Mouse (Mus musculus): ENCODE results near the gene Ptprg. TPM values are rescaled to one million over a fixed set of nuclear protein-coding genes. Genes with fewer than 3 reads are reported as not detected.

Ptprg gene
- polyA plus RNA-seq, 1 experiment, result 12.1 TPM

DNA sequence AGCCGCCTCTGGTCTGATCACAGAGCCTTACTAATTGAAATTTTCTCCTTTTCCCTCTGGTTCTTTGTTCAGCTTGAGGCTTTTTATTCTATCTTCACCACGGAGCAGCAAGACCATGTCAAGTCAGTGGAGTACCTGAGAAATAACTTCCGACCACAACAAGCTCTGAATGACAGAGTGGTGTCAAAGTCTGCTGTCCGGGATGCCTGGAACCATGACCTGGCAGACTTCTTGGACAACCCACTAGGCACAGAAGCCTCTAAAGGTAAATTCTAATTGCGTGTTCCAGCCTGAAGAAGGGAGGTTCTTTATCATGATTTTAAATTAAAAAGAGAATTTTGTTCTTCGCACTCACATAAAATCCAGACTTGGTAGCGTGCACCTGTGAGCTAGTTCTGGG is 568.6 kb downstream of the Ptprg start:
- H3K4me1 ChIP-seq (ENCODE audit: control insufficient read depth, insufficient read depth, low read length), result no peaks in the 10 kb centered on the region
- H3K27me3 ChIP-seq (ENCODE audit: control insufficient read depth, insufficient read depth, low read length), result no peaks in the 10 kb centered on the region
- no peak for TF ChIP-seq CTCF (IDR thresholded peaks at IDR 0.05; ENCODE audit: control insufficient read depth, insufficient read depth, insufficient replicate concordance, low read depth, low read length)
- TF ChIP-seq POLR2A (IDR thresholded peaks at IDR 0.05; ENCODE audit: control insufficient read depth, low read depth, low read length), result no peak
- no peaks in the 10 kb centered on the region for H3K36me3 ChIP-seq (ENCODE audit: control insufficient read depth, insufficient read depth, low read length)
- H3K4me3 ChIP-seq (ENCODE audit: control insufficient read depth, low read depth, low read length), result no peak overlapping the region
- H3K27ac ChIP-seq (ENCODE audit: control insufficient read depth, insufficient read depth, low read depth, low read length), result no peak overlapping the region

DNA sequence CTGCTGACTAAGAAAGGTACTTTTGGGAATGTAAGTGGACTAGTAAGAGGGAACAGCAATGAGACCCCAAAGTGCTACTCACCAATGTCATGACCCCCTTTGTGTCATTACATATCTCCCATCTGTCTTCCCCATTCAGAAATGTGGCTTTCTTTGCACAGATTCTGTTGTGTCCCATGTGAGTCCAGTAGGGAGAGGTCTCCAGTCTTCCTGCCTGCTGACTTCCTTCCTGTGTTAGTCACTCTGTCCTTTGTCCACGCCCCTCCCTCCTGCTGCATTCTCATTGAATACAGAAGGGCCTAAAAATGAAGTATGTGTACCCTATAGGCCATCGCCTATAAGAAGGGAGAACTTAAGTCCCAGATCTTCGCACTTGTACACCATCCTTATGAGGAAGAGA is 571.4 kb downstream of the Ptprg start:
- no peak for TF ChIP-seq POLR2A (IDR thresholded peaks at IDR 0.05; ENCODE audit: control insufficient read depth, low read depth, low read length)
- Histone ChIP-seq H3K4me3 (ENCODE audit: control insufficient read depth, low read depth, low read length) (no peak overlapping the region), H3K36me3 (ENCODE audit: control insufficient read depth, insufficient read depth, low read length) (no peaks in the 10 kb centered on the region), H3K27ac (ENCODE audit: control insufficient read depth, insufficient read depth, low read depth, low read length) (no peak overlapping the region), H3K27me3 (ENCODE audit: control insufficient read depth, insufficient read depth, low read length) (no peaks in the 10 kb centered on the region), H3K4me1 (ENCODE audit: control insufficient read depth, insufficient read depth, low read length) (no peaks in the 10 kb centered on the region)

DNA sequence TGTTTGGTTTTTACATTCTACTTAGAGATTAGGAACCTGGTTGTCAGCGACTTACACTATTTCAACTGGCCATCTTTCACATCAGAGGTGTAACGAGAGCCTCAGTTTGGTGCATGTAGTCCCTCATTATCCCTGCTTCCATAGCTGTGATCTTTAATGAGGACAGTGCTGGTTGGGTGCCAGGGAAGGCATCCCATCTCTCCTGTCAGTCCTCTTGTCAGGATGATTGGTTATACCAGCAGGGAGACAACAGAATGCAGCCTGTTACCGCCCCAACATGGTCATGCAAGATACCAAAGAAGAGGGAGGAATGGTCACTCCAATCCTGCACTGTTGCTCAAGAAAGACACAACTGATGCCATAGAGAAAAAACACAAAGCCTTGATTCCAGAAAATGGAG is 574.6 kb downstream of the Ptprg start:
- TF ChIP-seq CTCF (IDR thresholded peaks at IDR 0.05; ENCODE audit: control insufficient read depth, insufficient read depth, insufficient replicate concordance, low read depth, low read length) (no peak), POLR2A (IDR thresholded peaks at IDR 0.05; ENCODE audit: control insufficient read depth, low read depth, low read length) (no peak)
- Histone ChIP-seq H3K27ac (ENCODE audit: control insufficient read depth, insufficient read depth, low read depth, low read length) (no peak overlapping the region), H3K4me1 (ENCODE audit: control insufficient read depth, insufficient read depth, low read length) (no peaks in the 10 kb centered on the region), H3K27me3 (ENCODE audit: control insufficient read depth, insufficient read depth, low read length) (no peaks in the 10 kb centered on the region), H3K4me3 (ENCODE audit: control insufficient read depth, low read depth, low read length) (no peak overlapping the region), H3K36me3 (ENCODE audit: control insufficient read depth, insufficient read depth, low read length) (no peaks in the 10 kb centered on the region)

DNA sequence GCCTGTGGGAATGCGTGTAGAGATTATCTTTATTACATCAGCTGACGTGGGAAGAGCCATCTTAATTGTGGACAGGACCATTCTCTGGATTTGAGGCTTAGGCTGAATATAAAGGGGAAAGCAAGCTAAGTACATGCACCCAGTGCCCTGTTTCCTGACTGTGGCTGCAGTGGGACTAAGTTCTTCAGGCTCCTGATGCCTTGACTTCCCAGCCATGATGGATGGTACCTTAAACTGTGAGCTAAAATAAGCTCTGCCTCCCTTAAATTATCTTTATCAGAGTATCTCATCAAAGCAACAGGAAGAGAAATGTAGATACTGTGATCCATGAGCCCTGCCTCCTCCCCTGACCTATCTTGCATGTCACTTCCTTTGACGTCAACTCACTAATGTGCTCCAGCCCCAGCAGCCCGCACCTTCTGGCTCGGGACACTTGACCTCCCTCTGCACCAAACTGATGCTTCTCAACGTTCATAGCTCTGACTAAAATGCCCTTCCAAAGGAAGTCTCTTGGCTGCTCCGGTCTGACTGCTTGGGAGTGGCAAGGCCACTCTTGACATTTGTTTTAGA is 578.8 kb downstream of the Ptprg start:
- TF ChIP-seq CTCF (IDR thresholded peaks at IDR 0.05; ENCODE audit: control insufficient read depth, insufficient read depth, insufficient replicate concordance, low read depth, low read length), result no peak
- no peak for TF ChIP-seq POLR2A (IDR thresholded peaks at IDR 0.05; ENCODE audit: control insufficient read depth, low read depth, low read length)

DNA sequence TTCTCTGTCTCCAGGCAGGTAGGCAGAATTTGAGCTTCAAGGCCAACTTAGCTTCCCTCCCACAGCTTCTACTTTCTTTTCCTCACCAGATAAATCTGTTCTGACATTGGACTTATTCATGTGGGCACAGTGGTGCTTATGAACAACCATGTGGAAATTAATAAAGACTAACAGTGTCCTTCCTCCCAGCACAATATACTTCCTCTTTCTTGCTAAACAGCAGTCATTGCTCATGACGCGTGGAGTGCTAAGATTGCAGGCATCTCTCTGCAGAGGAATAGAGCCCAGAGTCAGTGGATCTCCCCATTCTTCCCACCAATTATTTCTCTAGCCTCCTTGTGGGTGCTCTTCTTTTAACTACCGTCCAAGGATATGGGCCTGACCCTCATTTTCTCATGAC is 579.8 kb downstream of the Ptprg start:
- Histone ChIP-seq H3K36me3 (ENCODE audit: control insufficient read depth, insufficient read depth, low read length) (no peaks in the 10 kb centered on the region), H3K4me1 (ENCODE audit: control insufficient read depth, insufficient read depth, low read length) (no peaks in the 10 kb centered on the region), H3K27ac (ENCODE audit: control insufficient read depth, insufficient read depth, low read depth, low read length) (no peak overlapping the region), H3K4me3 (ENCODE audit: control insufficient read depth, low read depth, low read length) (no peak overlapping the region), H3K27me3 (ENCODE audit: control insufficient read depth, insufficient read depth, low read length) (no peaks in the 10 kb centered on the region)
- TF ChIP-seq POLR2A (IDR thresholded peaks at IDR 0.05; ENCODE audit: control insufficient read depth, low read depth, low read length) (no peak), CTCF (IDR thresholded peaks at IDR 0.05; ENCODE audit: control insufficient read depth, insufficient read depth, insufficient replicate concordance, low read depth, low read length) (no peak)

More for the DNA sequence above, 578.8 kb downstream of the Ptprg start:
- no peaks in the 10 kb centered on the region for H3K36me3 ChIP-seq (ENCODE audit: control insufficient read depth, insufficient read depth, low read length)
- no peak overlapping the region for H3K27ac ChIP-seq (ENCODE audit: control insufficient read depth, insufficient read depth, low read depth, low read length)
- H3K27me3 ChIP-seq (ENCODE audit: control insufficient read depth, insufficient read depth, low read length), result no peaks in the 10 kb centered on the region
- no peaks in the 10 kb centered on the region for H3K4me1 ChIP-seq (ENCODE audit: control insufficient read depth, insufficient read depth, low read length)
- H3K4me3 ChIP-seq (ENCODE audit: control insufficient read depth, low read depth, low read length), result no peak overlapping the region

DNA sequence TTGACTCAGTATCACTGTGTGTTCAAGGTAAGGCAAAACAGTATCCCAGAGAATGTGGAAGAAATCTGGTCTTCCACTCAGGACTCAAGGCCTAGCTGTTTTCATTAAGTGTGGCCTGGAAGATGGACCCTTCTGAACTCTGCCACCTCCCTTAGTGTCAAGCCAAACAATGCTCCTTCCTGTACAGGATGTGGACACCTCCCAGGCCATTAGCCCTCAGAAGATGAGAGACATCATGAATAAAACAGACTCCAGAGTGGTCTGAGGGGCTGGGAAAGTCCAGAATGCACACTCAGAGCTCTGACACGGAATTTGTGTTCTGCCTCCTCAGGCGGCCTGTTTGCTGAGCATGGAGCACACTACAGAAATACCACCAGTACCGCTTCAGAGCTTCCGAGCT is 581.2 kb downstream of the Ptprg start:
- no peak for TF ChIP-seq CTCF (IDR thresholded peaks at IDR 0.05; ENCODE audit: control insufficient read depth, insufficient read depth, insufficient replicate concordance, low read depth, low read length)
- TF ChIP-seq POLR2A (IDR thresholded peaks at IDR 0.05; ENCODE audit: control insufficient read depth, low read depth, low read length), result no peak
- no peak overlapping the region for H3K27ac ChIP-seq (ENCODE audit: control insufficient read depth, insufficient read depth, low read depth, low read length)
- H3K27me3 ChIP-seq (ENCODE audit: control insufficient read depth, insufficient read depth, low read length), result no peaks in the 10 kb centered on the region
- no peak overlapping the region for H3K4me3 ChIP-seq (ENCODE audit: control insufficient read depth, low read depth, low read length)
- H3K4me1 ChIP-seq (ENCODE audit: control insufficient read depth, insufficient read depth, low read length), result no peaks in the 10 kb centered on the region
- H3K36me3 ChIP-seq (ENCODE audit: control insufficient read depth, insufficient read depth, low read length), result no peaks in the 10 kb centered on the region

GRCm38 (mm10) chr14:12136536-12136935 is 583.2 kb downstream of the Ptprg start:
- Histone ChIP-seq H3K27ac (ENCODE audit: control insufficient read depth, insufficient read depth, low read depth, low read length) (no peak overlapping the region), H3K4me3 (ENCODE audit: control insufficient read depth, low read depth, low read length) (no peak overlapping the region), H3K27me3 (ENCODE audit: control insufficient read depth, insufficient read depth, low read length) (no peaks in the 10 kb centered on the region), H3K4me1 (ENCODE audit: control insufficient read depth, insufficient read depth, low read length) (no peaks in the 10 kb centered on the region), H3K36me3 (ENCODE audit: control insufficient read depth, insufficient read depth, low read length) (no peaks in the 10 kb centered on the region)
- no peak for TF ChIP-seq CTCF (IDR thresholded peaks at IDR 0.05; ENCODE audit: control insufficient read depth, insufficient read depth, insufficient replicate concordance, low read depth, low read length)
- TF ChIP-seq POLR2A (IDR thresholded peaks at IDR 0.05; ENCODE audit: control insufficient read depth, low read depth, low read length), result no peak
